Mouse (Mus musculus) midbrain, embryonic 16.5 days (tissue): ENCODE data around the gene Coro2a. TPM values are rescaled to one million over a fixed set of nuclear protein-coding genes. Genes with fewer than 3 reads are reported as not detected.

Experiments used
- ATAC-seq: fragments of 200-750 bp; cut with Nextera tagmentation; 2 replicates; pipeline ENCODE4 v1.8.0; 2017; ENCODE audit warnings: moderate TSS enrichment
- H3K27ac ChIP-seq: fragments of 300-500 bp; sonication (generic); 2 replicates; pipeline ENCODE4 v1.5.1; 2014; ENCODE audit warnings: mild to moderate bottlenecking, low read length, mixed read lengths
- H3K27me3 ChIP-seq: fragments of 300-500 bp; sonication (generic); 2 replicates; pipeline ENCODE4 v1.6.1; 2014; ENCODE audit warnings: low read depth, low read length, mixed read lengths; ENCODE audit not compliant: control insufficient read depth, insufficient read depth
- H3K36me3 ChIP-seq: fragments of 300-500 bp; sonication (generic); 2 replicates; pipeline ENCODE4 v1.6.1; 2014; ENCODE audit warnings: mild to moderate bottlenecking, low read length, moderate library complexity, mixed read lengths; ENCODE audit not compliant: control insufficient read depth, insufficient read depth
- H3K4me1 ChIP-seq: fragments of 300-500 bp; sonication (generic); 2 replicates; pipeline ENCODE4 v1.6.1; 2014; ENCODE audit warnings: mild to moderate bottlenecking, low read length, mixed read lengths; ENCODE audit not compliant: control insufficient read depth, insufficient read depth
- H3K4me2 ChIP-seq: fragments of 300-500 bp; sonication (generic); 2 replicates; pipeline ENCODE4 v1.6.1; 2014; ENCODE audit warnings: mild to moderate bottlenecking, low read length, mixed read lengths
- H3K4me3 ChIP-seq: fragments of 300-500 bp; sonication (generic); 2 replicates; pipeline ENCODE4 v1.5.1; 2014; ENCODE audit warnings: low read depth, mild to moderate bottlenecking, low read length, moderate library complexity, mixed read lengths
- H3K9ac ChIP-seq: fragments of 300-500 bp; sonication (generic); 2 replicates; pipeline ENCODE4 v1.6.1; 2014; ENCODE audit warnings: low read depth, low read length, mixed read lengths
- H3K9me3 ChIP-seq: fragments of 300-500 bp; sonication (generic); replicated peaks from 2 replicates; pipeline ENCODE4 v1.6.1; 2014; ENCODE audit warnings: mild to moderate bottlenecking, low read length, mixed read lengths; ENCODE audit not compliant: control insufficient read depth, poor library complexity, severe bottlenecking
- WGBS: fragments of 180-500 bp; shearing (Covaris S2); extraction: QIAGEN DNeasy Blood & Tissue Kit; methylation state at CpG from one replicate; pipeline ENCODE4 v1.1.7; 2014; 5-methylcytosine and 5-hydroxymethylcytosine counted together
- polyA plus RNA-seq: library from polyadenylated mRNA; unstranded; fragments of >200 nt; fragmentation: Nextera tagmentation; extraction: Ambion mirVana; gene quantifications from 2 replicates; pipeline ENCODE4 v1.2.1, GENCODE M21; 2015

The Coro2a gene
- polyA plus RNA-seq, 1 experiment from 2014 or later: 8.2 TPM

- Histone ChIP-seq H3K27me3 (peaks cover 32% of the 10 kb centered on the region), H3K4me2 (peak overlapping the region; percentile 65), H3K9ac (peak overlapping the region; percentile 60), H3K9me3 (no peaks in the 10 kb centered on the region), H3K4me3 (peak overlapping the region; percentile 43), H3K27ac (no peak overlapping the region), H3K36me3 (peaks cover 5% of the 10 kb centered on the region; the same call in 1 of the 2 replicates), H3K4me1 (peaks cover 4% of the 10 kb centered on the region; the same call in 1 of the 2 replicates)
- ATAC-seq: no peak
- WGBS: 8% methylated on average over 16 of the region's 16 CpGs
Measured at GRCm38 (mm10) chr4:46535094-46535830, 66.7 kb downstream of the Coro2a start.

GRCm38 (mm10) chr4:46533934-46534720 lies 67.9 kb downstream of the Coro2a start:
- Histone ChIP-seq H3K27me3 (peaks cover 32% of the 10 kb centered on the region), H3K27ac (no peak overlapping the region), H3K4me1 (peaks cover 4% of the 10 kb centered on the region; the same call in 1 of the 2 replicates), H3K9me3 (no peaks in the 10 kb centered on the region), H3K9ac (peak overlapping the region; percentile 33), H3K4me2 (peak overlapping the region; percentile 65), H3K36me3 (no peaks in the 10 kb centered on the region), H3K4me3 (peak overlapping the region; percentile 33)
- peak; percentile 56; the same call in 1 of the 2 replicates for ATAC-seq
- 13% methylated on average over 29 of the region's 29 CpGs for WGBS

- Histone ChIP-seq H3K4me2 (no peak overlapping the region), H3K4me3 (no peak overlapping the region), H3K9ac (no peak overlapping the region), H3K27me3 (peaks cover 32% of the 10 kb centered on the region), H3K27ac (no peak overlapping the region), H3K36me3 (no peaks in the 10 kb centered on the region), H3K4me1 (peaks cover 4% of the 10 kb centered on the region; the same call in 1 of the 2 replicates), H3K9me3 (no peaks in the 10 kb centered on the region)
- WGBS: 75% methylated on average over 7 of the region's 7 CpGs
- ATAC-seq: no peak
Measured at GRCm38 (mm10) chr4:46532926-46533325, 69.1 kb downstream of the Coro2a start.

GRCm38 (mm10) chr4:46532511-46532910 lies 69.5 kb downstream of the Coro2a start:
- Histone ChIP-seq H3K4me3 (no peak overlapping the region), H3K27me3 (peaks cover 32% of the 10 kb centered on the region), H3K4me2 (no peak overlapping the region), H3K9me3 (no peaks in the 10 kb centered on the region), H3K4me1 (peaks cover 4% of the 10 kb centered on the region), H3K27ac (no peak overlapping the region), H3K36me3 (no peaks in the 10 kb centered on the region), H3K9ac (no peak overlapping the region)
- whole genome bisulfite sequencing: 72% methylated on average over 2 of the region's 2 CpGs
- ATAC-seq: no peak

GRCm38 (mm10) chr4:46529722-46530121 lies 72.3 kb downstream of the Coro2a start:
- H3K4me3 ChIP-seq: no peak overlapping the region
- no peak overlapping the region for H3K9ac ChIP-seq
- no peaks in the 10 kb centered on the region; the same call in none of the 2 replicates for H3K4me1 ChIP-seq
- no peak for ATAC-seq
- no peaks in the 10 kb centered on the region for H3K9me3 ChIP-seq
- H3K36me3 ChIP-seq: no peaks in the 10 kb centered on the region
- H3K4me2 ChIP-seq: no peak overlapping the region
- 41% methylated on average over 7 of the region's 7 CpGs for WGBS
- H3K27ac ChIP-seq: no peak overlapping the region
- peaks cover 14% of the 10 kb centered on the region for H3K27me3 ChIP-seq

GRCm38 (mm10) chr4:46527558-46527926 lies 74.5 kb downstream of the Coro2a start:
- H3K4me2 ChIP-seq: peak overlapping the region; percentile 7
- no peak overlapping the region for H3K9ac ChIP-seq
- no peaks in the 10 kb centered on the region for H3K36me3 ChIP-seq
- no peaks in the 10 kb centered on the region for H3K9me3 ChIP-seq
- no peak overlapping the region for H3K4me3 ChIP-seq
- H3K4me1 ChIP-seq: no peaks in the 10 kb centered on the region; the same call in 1 of the 2 replicates
- H3K27me3 ChIP-seq: 0 out of 2 replicates have a peak, but pooled peaks cover 2% of the 10 kb centered on the region
- no peak for ATAC-seq
- no peak overlapping the region for H3K27ac ChIP-seq
- WGBS: 8% methylated on average over 6 of the region's 7 CpGs

GRCm38 (mm10) chr4:46526798-46527557 lies 75.0 kb downstream of the Coro2a start:
- H3K9ac ChIP-seq: no peak overlapping the region
- no peak overlapping the region for H3K4me3 ChIP-seq
- H3K27ac ChIP-seq: no peak overlapping the region
- no peaks in the 10 kb centered on the region for H3K36me3 ChIP-seq
- no peak for ATAC-seq
- H3K9me3 ChIP-seq: no peaks in the 10 kb centered on the region
- WGBS: 34% methylated on average over 17 of the region's 17 CpGs
- H3K27me3 ChIP-seq: no peaks in the 10 kb centered on the region
- H3K4me1 ChIP-seq: no peaks in the 10 kb centered on the region; the same call in 1 of the 2 replicates
- H3K4me2 ChIP-seq: peak overlapping the region; percentile 7; the same call in 1 of the 2 replicates

GRCm38 (mm10) chr4:46526226-46526625 lies 75.8 kb downstream of the Coro2a start:
- ATAC-seq: no peak
- Histone ChIP-seq H3K36me3 (no peaks in the 10 kb centered on the region), H3K27me3 (no peaks in the 10 kb centered on the region), H3K27ac (no peak overlapping the region), H3K9me3 (no peaks in the 10 kb centered on the region), H3K9ac (no peak overlapping the region), H3K4me1 (no peaks in the 10 kb centered on the region; the same call in 1 of the 2 replicates), H3K4me3 (no peak overlapping the region), H3K4me2 (no peak overlapping the region)
- WGBS: 84% methylated on average over 3 of the region's 3 CpGs
